Mouse (Mus musculus) bone marrow macrophage, adult 2 months (primary cell): ENCODE data around the gene Lsm12. TPM values are rescaled to one million over a fixed set of nuclear protein-coding genes. Genes with fewer than 3 reads are reported as not detected.
A peak's percentile ranks its signal among the peaks of the same experiment; 100 is the strongest.

ENCODE experiments used
- H3K27ac ChIP-seq: 2 replicates; pipeline ENCODE4 v1.5.1; 2012; ENCODE audit warnings: low read depth, low read length; ENCODE audit not compliant: insufficient read depth
- H3K4me1 ChIP-seq: 2 replicates; pipeline ENCODE4 v1.6.1; 2012; ENCODE audit warnings: low read length; ENCODE audit not compliant: control insufficient read depth, insufficient read depth
- H3K4me3 ChIP-seq: 2 replicates; pipeline ENCODE4 v1.5.1; 2012; ENCODE audit warnings: mild to moderate bottlenecking, low read length, moderate library complexity; ENCODE audit not compliant: insufficient read depth
- CTCF ChIP-seq: IDR thresholded peaks from 2 replicates; pipeline ENCODE4 v1.5.1; 2012; ENCODE audit warnings: low read depth, mild to moderate bottlenecking, low read length, moderate library complexity
- POLR2A ChIP-seq: IDR thresholded peaks from 2 replicates; pipeline ENCODE4 v1.6.1; 2012; ENCODE audit warnings: mild to moderate bottlenecking, low read depth, low read length, borderline replicate concordance
- polyA plus RNA-seq: library from polyadenylated mRNA; stranded (reverse); fragments of >200 nt; gene quantifications from 2 replicates; pipeline ENCODE4 v1.2.4, GENCODE M21; 2012; ENCODE audit not compliant: missing spikeins, insufficient read depth, insufficient read length

The Lsm12 gene
- polyA plus RNA-seq, 1 experiment: 43.3 TPM

GRCm38 (mm10) chr11:102156039-102156785 lies 28.9 kb downstream of the Lsm12 start, which contains the start of gene Tmem101:
TSS of gene Tmem101 (minus strand) at chr11:102156404.
- no peak for TF ChIP-seq POLR2A
- no peak for TF ChIP-seq CTCF
- H3K27ac ChIP-seq: peak within 1 kb of the TSS; percentile 5; the same call in 1 of the 2 replicates

DNA sequence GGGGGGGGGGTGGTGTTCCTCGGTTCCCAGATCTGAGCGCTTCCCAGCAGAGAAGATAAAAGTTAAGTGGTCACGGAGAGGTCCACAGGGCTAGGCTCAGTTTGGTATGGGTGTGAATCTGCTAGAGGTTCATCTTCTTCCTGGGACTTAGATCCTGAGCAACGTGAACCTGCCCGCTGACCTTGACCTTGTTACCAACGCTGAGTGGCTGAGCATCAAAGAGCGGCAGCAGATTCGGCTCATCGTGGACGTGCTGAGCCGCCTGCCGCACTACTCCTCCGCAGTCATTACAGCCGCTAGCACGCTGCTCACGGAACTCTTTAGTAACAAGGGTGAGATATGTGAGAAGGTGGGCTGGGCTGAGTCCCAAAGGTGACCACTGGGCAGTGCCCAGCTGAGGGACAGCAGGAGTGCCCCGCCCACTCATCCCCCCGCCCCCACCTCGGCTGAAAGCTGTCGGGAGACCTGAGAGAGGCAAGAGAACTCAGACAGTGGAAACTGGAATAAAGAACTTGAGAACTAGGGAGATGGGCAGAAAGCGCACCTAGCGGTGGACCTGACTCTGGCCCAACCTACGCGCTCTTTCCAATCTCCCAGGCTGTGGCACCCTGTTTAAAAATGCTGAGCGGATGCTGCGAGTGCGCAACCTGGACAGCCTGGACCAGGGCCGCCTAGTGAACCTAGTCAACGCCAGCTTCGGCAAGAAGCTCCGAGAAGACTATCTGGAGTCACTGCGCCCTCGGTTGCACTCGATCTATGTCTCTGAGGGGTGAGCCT lies 37.7 kb downstream of the Lsm12 start:
- TF ChIP-seq CTCF: no peak
- no peak for TF ChIP-seq POLR2A
- no peak overlapping the region for H3K4me3 ChIP-seq
- H3K27ac ChIP-seq: no peak overlapping the region
- H3K4me1 ChIP-seq: no peaks in the 10 kb centered on the region

More at GRCm38 (mm10) chr11:102156039-102156785, 28.9 kb downstream of the Lsm12 start, which contains the start of gene Tmem101:
- peaks cover 3% of the 10 kb centered on the region; the same call in 1 of the 2 replicates for H3K4me1 ChIP-seq
- peak within 1 kb of the TSS; percentile 95 for H3K4me3 ChIP-seq

GRCm38 (mm10) chr11:102146531-102146930 lies 38.6 kb downstream of the Lsm12 start:
- H3K27ac ChIP-seq: no peak overlapping the region
- H3K4me1 ChIP-seq: no peaks in the 10 kb centered on the region
- TF ChIP-seq CTCF (no peak), POLR2A (no peak)
- H3K4me3 ChIP-seq: no peak overlapping the region

- Histone ChIP-seq H3K4me1 (no peaks in the 10 kb centered on the region), H3K4me3 (no peak overlapping the region), H3K27ac (no peak overlapping the region)
- TF ChIP-seq POLR2A (no peak), CTCF (no peak)
Observed at GRCm38 (mm10) chr11:102146005-102146404, 39.1 kb downstream of the Lsm12 start.

DNA sequence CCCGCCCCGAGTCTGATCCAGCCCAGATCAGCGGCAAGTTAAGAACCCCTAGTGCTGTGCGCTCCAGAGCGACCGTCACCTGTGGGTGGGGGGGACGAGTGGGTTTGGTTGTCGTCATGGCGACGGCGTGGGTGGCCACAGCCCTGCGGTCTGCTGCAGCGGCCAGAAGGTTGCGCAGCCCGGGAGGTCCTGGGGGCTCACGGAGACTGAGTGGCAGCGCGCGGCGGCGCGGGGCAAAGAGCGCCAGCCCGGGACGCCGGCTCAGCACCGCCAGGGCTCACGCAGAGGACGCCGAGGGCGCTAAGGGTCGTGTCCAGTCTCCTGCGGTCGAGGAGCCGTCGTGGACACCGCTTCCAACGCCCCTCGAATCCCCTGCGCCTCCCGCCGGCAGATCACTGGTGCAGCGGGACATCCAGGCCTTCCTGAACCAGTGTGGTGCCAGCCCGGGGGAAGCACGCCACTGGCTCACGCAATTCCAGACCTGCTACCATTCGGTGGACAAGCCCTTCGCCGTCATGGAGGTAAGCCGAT lies 39.6 kb downstream of the Lsm12 start, which contains the start of gene Nags:
TSS of gene Nags (plus strand) at position 43 of the 531 bp plus-strand sequence.
- no peak within 1 kb of the TSS for H3K27ac ChIP-seq
- no peaks in the 10 kb centered on the region for H3K4me1 ChIP-seq
- H3K4me3 ChIP-seq: peak within 1 kb of the TSS; percentile 15
- TF ChIP-seq POLR2A (no peak), CTCF (no peak)

DNA sequence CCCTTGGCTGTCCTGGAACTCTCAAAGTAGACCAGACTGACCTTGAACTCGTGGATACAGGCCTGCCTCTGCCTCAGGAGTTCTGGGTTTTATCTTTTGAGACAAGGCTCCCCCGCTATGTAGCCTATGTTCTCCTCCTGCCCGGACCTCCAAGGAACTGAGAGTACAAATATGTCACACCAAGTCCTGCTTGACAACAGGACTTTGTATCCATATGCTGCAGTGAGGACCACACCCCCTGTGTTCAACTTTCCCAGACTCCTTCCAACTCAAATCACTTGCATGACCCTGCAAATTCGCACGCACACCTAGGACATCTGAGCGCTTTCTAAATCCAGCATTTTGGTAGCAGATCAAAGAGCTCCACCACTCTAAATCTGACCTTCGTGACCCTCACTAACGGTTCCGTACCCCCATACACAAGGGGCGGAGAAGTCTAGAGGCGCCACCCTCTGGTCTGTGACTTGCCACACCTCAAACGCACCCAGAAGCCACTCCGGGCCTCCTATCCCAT lies 40.1 kb downstream of the Lsm12 start:
- no peak for TF ChIP-seq CTCF
- no peak for TF ChIP-seq POLR2A
- Histone ChIP-seq H3K4me3 (peak overlapping the region; percentile 15), H3K4me1 (no peaks in the 10 kb centered on the region), H3K27ac (no peak overlapping the region)

GRCm38 (mm10) chr11:102142355-102142754 lies 42.7 kb downstream of the Lsm12 start:
- TF ChIP-seq POLR2A (no peak), CTCF (no peak)
- peaks cover 2% of the 10 kb centered on the region; the same call in 1 of the 2 replicates for H3K4me1 ChIP-seq
- H3K27ac ChIP-seq: no peak overlapping the region
- no peak overlapping the region for H3K4me3 ChIP-seq

GRCm38 (mm10) chr11:102140508-102140907 lies 44.6 kb downstream of the Lsm12 start:
- TF ChIP-seq POLR2A (no peak), CTCF (no peak)
- no peak overlapping the region for H3K4me3 ChIP-seq

GRCm38 (mm10) chr11:102138447-102138740 lies 46.7 kb downstream of the Lsm12 start:
- H3K4me3 ChIP-seq: no peak overlapping the region
- no peak overlapping the region for H3K27ac ChIP-seq
- no peak for TF ChIP-seq POLR2A
- TF ChIP-seq CTCF: peak; percentile 50
- H3K4me1 ChIP-seq: peaks cover 5% of the 10 kb centered on the region

More at GRCm38 (mm10) chr11:102140508-102140907, 44.6 kb downstream of the Lsm12 start:
- Histone ChIP-seq H3K27ac (no peak overlapping the region), H3K4me1 (peaks cover 5% of the 10 kb centered on the region)
